Mouse (Mus musculus) limb, embryonic 11.5 days (tissue): ENCODE data around the gene Camk2g. TPM values are rescaled to one million over a fixed set of nuclear protein-coding genes. Genes with fewer than 3 reads are reported as not detected.

ENCODE experiments used
- ATAC-seq: fragments of 200-750 bp; cut with Nextera tagmentation; 2 replicates; pipeline ENCODE4 v1.8.0; 2017; ENCODE audit warnings: low read depth; ENCODE audit not compliant: insufficient number of reproducible peaks, low FRiP score, low TSS enrichment
- DNase-seq: peaks from one replicate; pipeline ENCODE4 v3.0.0-alpha.2; 2015; ENCODE audit warnings: low spot score
- H3K27ac ChIP-seq: fragments of 300-500 bp; sonication (generic); replicated peaks from 2 replicates; pipeline ENCODE4 v1.5.1; 2014; ENCODE audit warnings: low read depth, mild to moderate bottlenecking, low read length
- H3K27me3 ChIP-seq: fragments of 300-500 bp; sonication (generic); 2 replicates; pipeline ENCODE4 v1.6.1; 2014; ENCODE audit warnings: mild to moderate bottlenecking, low read length, mixed read lengths; ENCODE audit not compliant: control insufficient read depth, insufficient read depth
- H3K36me3 ChIP-seq: fragments of 300-500 bp; sonication (generic); 2 replicates; pipeline ENCODE4 v1.6.1; 2014; ENCODE audit warnings: mild to moderate bottlenecking, low read length, moderate library complexity, mixed read lengths; ENCODE audit not compliant: control insufficient read depth, insufficient read depth
- H3K4me1 ChIP-seq: fragments of 300-500 bp; sonication (generic); 2 replicates; pipeline ENCODE4 v1.6.1; 2014; ENCODE audit warnings: low read length, mixed read lengths; ENCODE audit not compliant: control insufficient read depth, insufficient read depth
- H3K4me2 ChIP-seq: fragments of 300-500 bp; sonication (generic); 2 replicates; pipeline ENCODE4 v1.6.1; 2014; ENCODE audit warnings: low read depth, mild to moderate bottlenecking, moderate library complexity; ENCODE audit not compliant: severe bottlenecking
- H3K4me3 ChIP-seq: fragments of 300-500 bp; sonication (generic); 2 replicates; pipeline ENCODE4 v1.5.1; 2014; ENCODE audit warnings: low read depth, low read length
- H3K9ac ChIP-seq: fragments of 300-500 bp; sonication (generic); 2 replicates; pipeline ENCODE4 v1.6.1; 2014; ENCODE audit warnings: mild to moderate bottlenecking, low read length
- H3K9me3 ChIP-seq: fragments of 300-500 bp; sonication (generic); 2 replicates; pipeline ENCODE4 v1.6.1; 2016; ENCODE audit warnings: low read length; ENCODE audit not compliant: control insufficient read depth
- whole genome bisulfite sequencing: fragments of 180-500 bp; shearing (Covaris S2); extraction: QIAGEN DNeasy Blood & Tissue Kit; methylation state at CpG from one replicate; pipeline ENCODE4 v1.1.7; 2014; 5-methylcytosine and 5-hydroxymethylcytosine counted together
- polyA plus RNA-seq: library from polyadenylated mRNA; unstranded; fragments of >200 nt; fragmentation: Nextera tagmentation; extraction: Ambion mirVana; gene quantifications from 2 replicates; pipeline ENCODE4 v1.2.1, GENCODE M21; 2014

The Camk2g gene
- polyA plus RNA-seq, 1 experiment from 2014 or later, result 60.2 TPM

DNA sequence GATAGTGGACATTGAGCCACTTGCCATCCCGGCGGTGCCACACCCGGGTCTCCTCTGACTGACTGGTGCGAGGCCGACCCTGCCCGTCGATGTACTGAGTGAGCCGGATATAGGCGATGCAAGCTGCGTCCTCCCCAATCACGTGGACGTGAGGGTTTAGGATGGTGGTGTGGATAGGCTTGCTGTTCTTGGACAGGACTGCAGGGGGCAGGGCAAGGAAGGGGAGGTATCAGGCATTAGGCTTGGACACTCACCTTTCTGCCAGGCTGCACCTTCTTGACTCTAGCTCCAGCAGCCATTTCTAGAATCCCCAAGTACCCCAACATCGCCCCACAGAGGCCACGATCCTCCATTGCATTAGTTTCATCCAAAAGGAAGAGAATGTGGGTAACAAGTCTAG lies 56.6 kb downstream of the Camk2g start:
- H3K4me3 ChIP-seq, result no peak overlapping the region

DNA sequence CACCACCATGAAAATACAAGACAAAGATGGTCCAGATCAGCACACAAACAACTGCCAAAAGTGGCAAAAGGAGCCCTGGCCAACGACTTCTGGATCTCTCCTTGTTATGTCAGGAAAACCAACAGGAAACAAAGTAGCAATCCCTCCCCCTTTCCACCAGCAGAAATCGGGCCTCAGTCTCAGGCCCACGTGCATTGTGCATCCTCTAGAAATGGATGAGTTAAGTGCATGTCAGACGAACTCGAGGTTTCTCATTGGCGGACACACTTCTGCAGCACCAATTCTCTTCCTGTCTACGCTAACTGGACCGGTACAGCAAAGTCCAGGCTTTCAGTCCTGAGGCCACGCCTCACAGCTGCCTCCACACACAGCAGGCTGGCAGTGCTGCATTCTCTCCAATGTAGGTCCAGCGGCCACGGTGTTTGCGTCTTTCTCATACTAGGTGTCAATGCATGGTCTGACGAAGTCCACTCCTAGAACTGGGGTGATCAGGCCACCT lies 57.9 kb downstream of the Camk2g start:
- Histone ChIP-seq H3K9ac (no peak overlapping the region), H3K36me3 (peaks cover 18% of the 10 kb centered on the region; the same call in 1 of the 2 replicates), H3K9me3 (no peaks in the 10 kb centered on the region), H3K4me1 (peaks cover 11% of the 10 kb centered on the region; the same call in 1 of the 2 replicates), H3K27me3 (no peaks in the 10 kb centered on the region), H3K27ac (no peak overlapping the region), H3K4me2 (no peak overlapping the region), H3K4me3 (no peak overlapping the region)
- WGBS, result 87% methylated on average over 13 of the region's 13 CpGs
- no peak for DNase-seq
- no peak for ATAC-seq

More for the DNA sequence above, 56.6 kb downstream of the Camk2g start:
- H3K27ac ChIP-seq, result no peak overlapping the region
- no peaks in the 10 kb centered on the region for H3K9me3 ChIP-seq
- H3K4me2 ChIP-seq, result no peak overlapping the region
- no peaks in the 10 kb centered on the region for H3K27me3 ChIP-seq
- H3K4me1 ChIP-seq, result peaks cover 9% of the 10 kb centered on the region; the same call in 1 of the 2 replicates
- no peak overlapping the region; the same call in 1 of the 2 replicates for H3K9ac ChIP-seq
- H3K36me3 ChIP-seq, result peaks cover 15% of the 10 kb centered on the region; the same call in 1 of the 2 replicates
- DNase-seq, result peak; percentile 65
- 47% methylated on average over 14 of the region's 14 CpGs for WGBS
- no peak for ATAC-seq

DNA sequence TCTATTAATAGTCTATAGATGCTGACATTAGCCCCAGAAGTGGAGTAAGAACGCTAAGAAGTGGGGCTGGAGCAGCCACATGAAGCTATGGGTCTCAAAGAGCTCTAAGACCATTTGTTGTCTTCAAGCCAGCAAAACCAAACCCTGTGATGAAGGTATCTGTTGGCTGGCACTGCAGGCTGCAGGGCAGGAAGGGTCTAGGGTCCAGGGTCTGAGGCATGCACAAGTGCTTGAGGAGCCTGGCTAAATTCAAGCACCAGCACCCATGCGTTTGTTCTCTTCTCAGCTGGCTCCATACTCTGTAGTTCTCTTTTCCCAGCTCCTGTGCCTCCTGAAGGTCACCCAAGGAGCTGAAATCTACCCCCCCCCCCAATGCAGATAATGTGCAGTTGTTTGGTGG lies 58.8 kb downstream of the Camk2g start:
- Histone ChIP-seq H3K4me2 (no peak overlapping the region), H3K4me1 (peaks cover 11% of the 10 kb centered on the region; the same call in 1 of the 2 replicates), H3K27me3 (no peaks in the 10 kb centered on the region), H3K4me3 (no peak overlapping the region), H3K36me3 (peaks cover 18% of the 10 kb centered on the region; the same call in 1 of the 2 replicates), H3K9ac (no peak overlapping the region), H3K27ac (no peak overlapping the region; the same call in 1 of the 2 replicates), H3K9me3 (no peaks in the 10 kb centered on the region)
- WGBS, result 67% methylated on average over 2 of the region's 2 CpGs
- DNase-seq (no peak), ATAC-seq (no peak)

DNA sequence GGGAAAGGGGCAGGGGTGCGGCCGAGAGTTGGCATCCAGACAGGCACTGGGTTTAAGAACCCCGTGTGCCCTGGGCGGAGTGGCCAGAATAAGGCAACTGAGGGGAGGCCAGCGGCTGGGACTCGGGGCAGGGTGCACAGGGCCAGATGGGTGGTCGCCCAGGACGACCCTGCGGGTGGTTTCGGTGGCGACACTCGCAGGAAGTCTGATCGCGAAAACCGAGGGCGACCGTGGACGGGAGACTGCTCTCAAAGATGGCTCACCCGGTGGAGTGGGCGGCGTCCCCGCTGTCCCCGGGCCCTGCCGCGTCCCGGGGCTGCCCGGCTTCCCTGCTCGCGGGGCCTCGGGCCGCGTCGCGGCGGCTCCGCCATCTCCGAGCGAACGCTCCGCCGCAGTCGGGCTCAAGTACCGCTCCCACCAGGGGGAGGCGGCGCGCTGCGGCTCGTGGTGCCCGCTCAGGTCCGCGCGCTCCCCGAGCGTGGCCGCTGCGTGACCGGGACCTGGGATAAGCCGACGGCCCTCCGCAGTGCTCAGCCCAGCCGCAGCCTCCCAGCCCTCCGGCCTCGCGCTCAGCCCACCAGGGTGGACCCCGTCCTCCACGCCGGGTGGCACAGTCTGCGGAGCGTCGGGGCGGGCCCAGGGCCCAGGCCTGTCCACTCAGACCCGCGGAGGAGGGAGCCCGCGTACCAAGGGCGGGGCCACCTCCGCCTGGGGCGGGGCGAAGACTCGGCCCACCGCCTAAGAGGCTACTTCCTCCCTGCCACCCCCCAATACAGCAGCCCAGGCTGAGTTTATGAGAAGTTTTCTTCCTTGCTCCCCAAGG lies 59.7 kb downstream of the Camk2g start, which contains the start of gene Ndst2:
Gene Ndst2 (minus strand): TSS at position 611 of the 823 bp plus-strand sequence.
- under 1% methylated on average over 70 of the region's 81 CpGs for WGBS
- Histone ChIP-seq H3K36me3 (peaks cover 21% of the 10 kb centered on the region; the same call in 1 of the 2 replicates), H3K4me2 (peak within 1 kb of the TSS; percentile 88), H3K27ac (peak within 1 kb of the TSS; percentile 84), H3K4me3 (peak within 1 kb of the TSS; percentile 90), H3K9me3 (no peaks in the 10 kb centered on the region), H3K9ac (peak within 1 kb of the TSS; percentile 89), H3K4me1 (peaks cover 11% of the 10 kb centered on the region; the same call in 1 of the 2 replicates), H3K27me3 (no peaks in the 10 kb centered on the region)
- ATAC-seq, result peak; percentile 97
- DNase-seq, result peak; percentile 92

DNA sequence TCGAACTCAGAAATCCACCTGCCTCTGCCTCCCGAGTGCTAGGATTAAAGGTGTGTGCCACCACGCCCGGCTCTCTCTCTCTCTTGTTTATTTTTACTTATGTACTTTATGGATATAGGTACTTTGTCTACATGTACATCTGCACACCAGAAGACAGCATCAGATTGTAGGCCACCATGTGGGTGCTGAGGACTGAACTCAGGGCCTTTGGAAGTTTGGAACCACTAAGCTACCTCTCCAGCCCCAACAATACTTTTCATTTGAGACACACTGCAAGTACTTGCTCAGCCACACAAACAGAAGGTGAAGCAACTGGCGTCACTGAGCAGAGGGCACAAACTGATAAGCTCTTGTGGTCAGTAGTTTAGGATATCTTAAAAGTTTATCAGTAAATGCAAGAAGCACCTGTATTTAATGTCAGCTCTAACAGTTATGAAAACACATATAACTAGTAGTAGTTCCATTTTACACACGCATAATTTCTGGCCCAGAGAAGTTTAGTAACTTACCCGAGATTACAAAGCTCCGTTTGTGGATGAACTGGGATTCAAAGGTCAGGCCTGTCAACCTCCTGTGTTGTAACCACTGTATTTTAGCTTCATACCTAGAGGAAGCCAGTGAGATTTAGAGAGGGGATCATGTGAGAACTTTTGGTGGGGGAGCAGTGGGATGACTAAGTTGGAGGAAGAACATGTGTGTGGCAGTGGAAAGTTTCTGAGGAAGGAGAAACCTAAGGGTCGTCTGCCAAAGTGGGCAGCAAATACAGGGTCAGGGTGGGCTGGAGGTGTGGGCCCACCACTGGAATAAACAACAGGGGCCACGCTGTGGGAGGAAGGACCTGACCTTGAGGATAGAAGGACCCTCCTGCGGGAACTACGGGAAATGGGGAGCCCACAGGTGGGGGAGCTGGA lies 60.6 kb downstream of the Camk2g start:
- 50% methylated on average over 12 of the region's 12 CpGs for WGBS
- peak overlapping the region; percentile 88 for H3K4me2 ChIP-seq
- peaks cover 23% of the 10 kb centered on the region; the same call in 1 of the 2 replicates for H3K36me3 ChIP-seq
- H3K9me3 ChIP-seq, result no peaks in the 10 kb centered on the region
- DNase-seq (no peak), ATAC-seq (no peak)
- H3K4me1 ChIP-seq, result peaks cover 11% of the 10 kb centered on the region; the same call in 1 of the 2 replicates
- H3K4me3 ChIP-seq, result peak overlapping the region; percentile 90
- H3K27me3 ChIP-seq, result no peaks in the 10 kb centered on the region
- H3K27ac ChIP-seq, result no peak overlapping the region
- peak overlapping the region; percentile 89 for H3K9ac ChIP-seq

DNA sequence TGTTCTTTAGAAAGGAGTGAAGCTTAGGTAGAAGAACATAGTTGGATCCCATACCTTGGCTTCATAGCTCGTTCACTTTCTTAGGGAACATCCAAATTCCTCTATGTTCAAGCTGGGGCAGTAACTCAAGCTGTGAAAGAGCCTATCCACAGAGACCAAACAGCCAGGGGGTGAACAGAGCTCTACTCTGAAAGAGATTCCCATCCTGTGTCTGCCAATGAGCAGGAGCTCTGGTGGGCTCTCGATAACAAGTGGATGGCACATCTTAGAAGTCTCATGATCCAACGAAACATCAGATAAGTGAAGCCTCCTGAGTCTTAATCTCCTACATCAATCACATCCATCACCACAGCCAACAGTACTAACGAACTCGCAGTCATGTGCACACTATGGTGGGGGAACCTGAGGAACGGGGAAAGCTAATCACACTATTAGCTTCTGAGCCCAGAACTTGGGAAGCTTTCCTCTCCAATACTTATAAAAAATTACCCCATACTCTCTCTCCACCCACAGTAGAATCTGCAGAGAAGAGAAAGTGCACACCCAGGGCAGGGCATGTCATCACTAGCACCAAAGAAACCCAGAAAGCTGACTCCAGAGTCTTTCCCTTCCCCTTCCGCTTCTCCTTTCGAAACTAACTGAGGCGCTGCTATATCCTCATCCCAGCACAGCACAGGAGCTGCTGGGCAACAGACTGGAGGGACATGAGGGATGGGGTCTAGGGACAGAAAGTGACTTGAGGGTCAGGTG lies 62.9 kb downstream of the Camk2g start:
- DNase-seq (no peak), ATAC-seq (no peak)
- no peak overlapping the region for H3K27ac ChIP-seq
- H3K4me1 ChIP-seq, result peaks cover 11% of the 10 kb centered on the region; the same call in 1 of the 2 replicates
- H3K36me3 ChIP-seq, result peaks cover 28% of the 10 kb centered on the region
- H3K27me3 ChIP-seq, result no peaks in the 10 kb centered on the region
- no peak overlapping the region for H3K4me2 ChIP-seq
- no peaks in the 10 kb centered on the region for H3K9me3 ChIP-seq
- no peak overlapping the region for H3K4me3 ChIP-seq
- H3K9ac ChIP-seq, result no peak overlapping the region
- 85% methylated on average over 9 of the region's 9 CpGs for WGBS

DNA sequence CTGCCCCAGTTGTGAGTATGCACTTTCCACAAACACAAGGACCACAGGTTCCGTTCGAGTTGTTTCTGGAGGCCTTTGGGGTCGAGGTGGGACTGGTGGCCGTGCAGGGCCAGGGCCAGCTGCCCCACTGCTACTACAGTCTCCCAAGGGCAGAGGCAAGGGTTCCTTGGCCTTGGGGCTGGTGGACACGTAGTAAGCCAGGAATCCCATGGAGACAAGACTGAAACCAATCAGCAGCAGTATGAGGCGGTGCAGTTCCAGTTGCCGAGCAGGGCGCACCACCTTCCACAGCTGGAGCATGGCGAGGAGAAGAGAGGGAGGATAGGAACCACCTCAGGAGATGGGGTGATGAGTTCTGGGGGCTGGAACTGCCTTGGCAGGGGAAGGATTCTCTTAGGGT lies 64.0 kb downstream of the Camk2g start:
- Histone ChIP-seq H3K4me1 (peaks cover 9% of the 10 kb centered on the region; the same call in 1 of the 2 replicates), H3K4me3 (no peak overlapping the region), H3K27ac (no peak overlapping the region), H3K4me2 (no peak overlapping the region), H3K9me3 (no peaks in the 10 kb centered on the region), H3K9ac (no peak overlapping the region), H3K36me3 (peaks cover 32% of the 10 kb centered on the region), H3K27me3 (no peaks in the 10 kb centered on the region)
- 95% methylated on average over 9 of the region's 9 CpGs for WGBS
- DNase-seq (no peak), ATAC-seq (no peak)
